In the genomic region with DNA sequence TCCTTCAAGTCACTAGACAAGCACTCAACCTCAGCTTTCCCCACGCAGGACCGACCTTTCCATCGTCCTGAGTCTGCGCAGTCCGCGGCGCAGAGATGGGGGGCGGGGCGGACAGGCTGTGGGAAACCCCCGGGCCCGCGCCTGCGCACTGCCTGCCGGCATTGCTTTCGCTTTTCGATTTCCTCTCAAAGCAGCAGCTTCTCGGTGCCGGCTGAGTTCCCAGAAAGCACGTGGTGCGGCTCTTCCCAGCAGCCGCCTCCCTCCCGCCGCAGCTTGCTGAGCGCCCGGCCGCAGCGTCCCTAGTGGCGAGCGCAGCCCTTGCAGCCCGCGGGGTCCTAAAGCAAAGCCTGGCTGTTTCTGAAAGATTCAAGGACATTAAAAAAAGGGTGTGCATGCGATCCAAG, we compare ENCODE assay signal across 8 mouse cellular contexts. TPM values are rescaled to one million over a fixed set of nuclear protein-coding genes. Genes with fewer than 3 reads are reported as not detected.
DNase-seq lines count a peak whose midpoint lies in the region; ATAC-seq lines count a peak whose summit lies in the region.

No protein-coding gene starts in this region.

- H3K27me3 ChIP-seq in forebrain, embryonic 11.5 days (ENCODE audit: control insufficient read depth, insufficient read depth, low read length), result no peaks in the 10 kb centered on the region
- no peaks in the 10 kb centered on the region for H3K27me3 ChIP-seq in heart, embryonic 16.5 days (ENCODE audit: control insufficient read depth, insufficient read depth, low read length)
- no peaks in the 10 kb centered on the region for H3K27me3 ChIP-seq in liver, embryonic 15.5 days
- H3K27me3 ChIP-seq in neural tube, embryonic 12.5 days (replicated peaks), result no peaks in the 10 kb centered on the region

- H3K9ac ChIP-seq in forebrain, embryonic 11.5 days (ENCODE audit: low read length), result peak overlapping the region; percentile 62
- peak overlapping the region; percentile 82 for H3K9ac ChIP-seq in heart, embryonic 16.5 days (ENCODE audit: low read length)
- peak overlapping the region; percentile 69 for H3K9ac ChIP-seq in liver, embryonic 15.5 days
- no peak overlapping the region for H3K9ac ChIP-seq in neural tube, embryonic 12.5 days

- H3K27ac ChIP-seq in forebrain, embryonic 11.5 days (ENCODE audit: low read depth, low read length), result peak overlapping the region; percentile 46; the same call in 1 of the 2 replicates
- H3K27ac ChIP-seq in heart, embryonic 16.5 days (ENCODE audit: low read length), result peak overlapping the region; percentile 88
- H3K27ac ChIP-seq in liver, embryonic 15.5 days (replicated peaks), result peak overlapping the region; percentile 64; the same call in 1 of the 2 replicates
- no peak overlapping the region for H3K27ac ChIP-seq in neural tube, embryonic 12.5 days

- WGBS in forebrain, embryonic 11.5 days, result under 1% methylated on average over 32 of the region's 32 CpGs
- 1% methylated on average over 32 of the region's 32 CpGs for WGBS in heart, embryonic 16.5 days
- under 1% methylated on average over 32 of the region's 32 CpGs for WGBS in liver, embryonic 15.5 days (ENCODE audit: insufficient replicate concordance)
- under 1% methylated on average over 32 of the region's 32 CpGs for WGBS in neural tube, embryonic 12.5 days

- no peaks in the 10 kb centered on the region for H3K9me3 ChIP-seq in forebrain, embryonic 11.5 days (ENCODE audit: control insufficient read depth, low read length)
- no peaks in the 10 kb centered on the region for H3K9me3 ChIP-seq in heart, embryonic 16.5 days (replicated peaks; ENCODE audit: control insufficient read depth, low read length)
- H3K9me3 ChIP-seq in liver, embryonic 15.5 days (replicated peaks), result no peaks in the 10 kb centered on the region
- no peaks in the 10 kb centered on the region for H3K9me3 ChIP-seq in neural tube, embryonic 12.5 days

- H3K36me3 ChIP-seq in forebrain, embryonic 11.5 days (ENCODE audit: control insufficient read depth, insufficient read depth, low read length), result no peaks in the 10 kb centered on the region
- no peaks in the 10 kb centered on the region for H3K36me3 ChIP-seq in heart, embryonic 16.5 days (ENCODE audit: control insufficient read depth, insufficient read depth)
- H3K36me3 ChIP-seq in liver, embryonic 15.5 days (replicated peaks), result no peaks in the 10 kb centered on the region
- no peaks in the 10 kb centered on the region for H3K36me3 ChIP-seq in neural tube, embryonic 12.5 days

- ATAC-seq in forebrain, embryonic 11.5 days (replicated peaks; ENCODE audit: low FRiP score), result peak; percentile 96
- ATAC-seq in heart, embryonic 16.5 days (replicated peaks; ENCODE audit: extremely low read depth, insufficient read depth, low FRiP score), result peak; percentile 93
- peak; percentile 95 for ATAC-seq in liver, embryonic 15.5 days (ENCODE audit: insufficient read depth)
- peak; percentile 96 for ATAC-seq in neural tube, embryonic 12.5 days (ENCODE audit: low FRiP score, low read depth)

- 0 out of 2 replicates have a peak, but pooled peaks cover 3% of the 10 kb centered on the region for H3K4me1 ChIP-seq in forebrain, embryonic 11.5 days (replicated peaks; ENCODE audit: control insufficient read depth, insufficient read depth, low read length)
- H3K4me1 ChIP-seq in heart, embryonic 16.5 days (ENCODE audit: control insufficient read depth, insufficient read depth, low read length), result peaks cover 5% of the 10 kb centered on the region
- peaks cover 11% of the 10 kb centered on the region for H3K4me1 ChIP-seq in liver, embryonic 15.5 days (replicated peaks)
- no peaks in the 10 kb centered on the region for H3K4me1 ChIP-seq in neural tube, embryonic 12.5 days

- peak; percentile 98 to 99 for DNase-seq in CD8-positive naive resting alpha-beta T cell, adult 2 months (ENCODE audit: low read depth in 2 of 2, low spot score in 2 of 2)
- DNase-seq in c-Kit-positive CD71-negative TER-119-negative erythroid progenitor cells, embryonic 14.5 days (ENCODE audit: low read depth), result peak; percentile 92
- DNase-seq in forebrain, embryonic 11.5 days (ENCODE audit: low spot score), result peak; percentile 99
- peak; percentile 98 to 99 for DNase-seq in kidney, postnatal 36 days
- DNase-seq in telencephalon, adult 2 months (ENCODE audit: low read depth, low spot score), result peak; percentile 95

- peak overlapping the region; percentile 56 for H3K4me2 ChIP-seq in forebrain, embryonic 11.5 days (ENCODE audit: low read depth, low read length, severe bottlenecking)
- H3K4me2 ChIP-seq in heart, embryonic 16.5 days (ENCODE audit: low read depth, low read length), result peak overlapping the region; percentile 92
- peak overlapping the region; percentile 87 for H3K4me2 ChIP-seq in liver, embryonic 15.5 days
- peak overlapping the region; percentile 56 for H3K4me2 ChIP-seq in neural tube, embryonic 12.5 days (replicated peaks)

- H3K4me3 ChIP-seq in forebrain, embryonic 11.5 days (ENCODE audit: low read depth, low read length), result peak overlapping the region; percentile 27
- peak overlapping the region; percentile 57 for H3K4me3 ChIP-seq in heart, embryonic 16.5 days (ENCODE audit: low read length)
- peak overlapping the region; percentile 66 for H3K4me3 ChIP-seq in liver, embryonic 15.5 days (replicated peaks)
- peak overlapping the region; percentile 26; the same call in 1 of the 2 replicates for H3K4me3 ChIP-seq in neural tube, embryonic 12.5 days

RNA-seq across cellular contexts. Expression of gene Stat1, which starts 5.6 kb away (rescaled TPM):
- 15.6 and 17.4 TPM in 2 replicates for polyA plus RNA-seq in forebrain, embryonic 11.5 days (2014; fragmentation: Nextera tagmentation; extraction: Ambion mirVana)
- 36.5 and 50.3 TPM in 2 replicates for polyA plus RNA-seq in heart, embryonic 16.5 days (2015; fragmentation: Nextera tagmentation; extraction: Ambion mirVana)
- 24.0 and 26.0 TPM in 2 replicates for polyA plus RNA-seq in liver, embryonic 15.5 days (2015; fragmentation: Nextera tagmentation; extraction: Ambion mirVana)
- polyA plus RNA-seq in neural tube, embryonic 12.5 days (2016; fragmentation: Nextera tagmentation; extraction: Ambion mirVana), result 15.2 and 18.0 TPM in 2 replicates
